8 mouse cellular contexts compared by ENCODE assay signal in the genomic region with DNA sequence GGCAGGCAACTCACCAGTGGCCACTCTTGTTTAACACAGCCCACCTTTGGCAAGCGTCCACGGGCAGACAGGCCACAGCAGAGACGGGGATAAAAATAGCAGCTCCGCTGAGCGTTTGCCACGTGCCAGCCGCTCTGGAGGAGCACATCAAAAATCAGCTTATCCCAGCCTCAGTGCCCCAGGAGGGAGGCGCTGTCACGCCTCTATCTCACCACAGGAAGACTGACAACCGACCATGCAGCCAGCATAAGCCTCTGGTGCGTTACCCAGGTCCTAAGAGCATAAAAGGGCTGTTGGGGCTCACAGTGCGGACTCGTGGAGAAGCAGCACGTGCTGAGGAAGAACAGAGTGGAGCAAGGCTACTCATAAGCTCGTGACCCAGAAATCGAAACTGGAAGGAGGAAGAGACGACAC.
A peak's percentile ranks its signal among the peaks of the same experiment; 100 is the strongest.
DNase-seq lines count a peak whose midpoint lies in the region; ATAC-seq and TF ChIP-seq lines count a peak whose summit lies in the region.

No protein-coding gene starts in this region.

- no peak overlapping the region for H3K27ac ChIP-seq in kidney, adult 2 months (ENCODE audit: insufficient read depth, low read depth, low read length)
- no peak overlapping the region for H3K27ac ChIP-seq in thymus, adult 2 months (ENCODE audit: control insufficient read depth, insufficient read depth, low read length)
- no peak overlapping the region for H3K27ac ChIP-seq in heart, adult 2 months
- H3K27ac ChIP-seq in midbrain, postnatal 0 days (ENCODE audit: low read depth, low read length): no peak overlapping the region

- 27% methylated on average over 17 of the region's 17 CpGs for WGBS in kidney, adult 2 months
- WGBS in thymus, adult 2 months: 14% methylated on average over 17 of the region's 17 CpGs
- 11% methylated on average over 17 of the region's 17 CpGs for WGBS in heart, adult 2 months
- WGBS in midbrain, postnatal 0 days: 10% methylated on average over 17 of the region's 17 CpGs

- TF ChIP-seq EP300 in heart, adult 2 months (IDR thresholded peaks at IDR 0.05; ENCODE audit: insufficient read depth, low read depth, low read length): no peak

- ATAC-seq in midbrain, postnatal 0 days (ENCODE audit: low FRiP score): peak; percentile 25; the same call in 1 of the 2 replicates

- no peak for TF ChIP-seq CTCF in kidney, adult 2 months (conservative IDR thresholded peaks at IDR 0.05; ENCODE audit: insufficient read depth, insufficient read length, low read depth, low read length)
- no peak for TF ChIP-seq CTCF in thymus, adult 2 months (IDR thresholded peaks at IDR 0.05; ENCODE audit: borderline replicate concordance, control insufficient read depth, extremely low read depth, insufficient read depth, low read length, poor library complexity)
- no peak for TF ChIP-seq CTCF in heart, adult 2 months (IDR thresholded peaks at IDR 0.05)
- peak; percentile 25; the same call in 1 of the 2 replicates for TF ChIP-seq CTCF in midbrain, postnatal 0 days (IDR thresholded peaks at IDR 0.05)

- no peak overlapping the region for H3K9ac ChIP-seq in heart, adult 2 months (ENCODE audit: low read depth, low read length)
- H3K9ac ChIP-seq in midbrain, postnatal 0 days (replicated peaks; ENCODE audit: low read length, poor library complexity, severe bottlenecking): no peak overlapping the region

- no peak for TF ChIP-seq POLR2A in kidney, adult 2 months (IDR thresholded peaks at IDR 0.05; ENCODE audit: low read depth, low read length)
- no peak for TF ChIP-seq POLR2A in thymus, adult 2 months (IDR thresholded peaks at IDR 0.05; ENCODE audit: control insufficient read depth, extremely low read depth, insufficient read depth, low read length, poor library complexity)
- TF ChIP-seq POLR2A in heart, adult 2 months (IDR thresholded peaks at IDR 0.05; ENCODE audit: insufficient read depth, low read depth, low read length): no peak

- no peak overlapping the region for H3K4me2 ChIP-seq in midbrain, postnatal 0 days (ENCODE audit: low read depth, low read length, poor library complexity, severe bottlenecking)

- no peaks in the 10 kb centered on the region for H3K9me3 ChIP-seq in midbrain, postnatal 0 days (ENCODE audit: low read length)

- no peaks in the 10 kb centered on the region for H3K4me1 ChIP-seq in kidney, adult 2 months (ENCODE audit: control insufficient read depth, insufficient read depth, low read length)
- peaks cover 6% of the 10 kb centered on the region; the same call in 1 of the 2 replicates for H3K4me1 ChIP-seq in thymus, adult 2 months (replicated peaks; ENCODE audit: control insufficient read depth, insufficient read depth, low read length)
- H3K4me1 ChIP-seq in heart, adult 2 months (ENCODE audit: control insufficient read depth, insufficient read depth, low read length): peaks cover 3% of the 10 kb centered on the region; the same call in 1 of the 2 replicates
- H3K4me1 ChIP-seq in midbrain, postnatal 0 days (ENCODE audit: insufficient read depth, low read length): peaks cover 4% of the 10 kb centered on the region; the same call in 1 of the 2 replicates

- intact Hi-C loops in heart, adult 2 months (cut with DNase I): no loop called here

- H3K27me3 ChIP-seq in kidney, adult 2 months (replicated peaks; ENCODE audit: control insufficient read depth, insufficient read depth, low read length): no peaks in the 10 kb centered on the region
- no peaks in the 10 kb centered on the region for H3K27me3 ChIP-seq in thymus, adult 2 months (ENCODE audit: control insufficient read depth, insufficient read depth, low read length)
- H3K27me3 ChIP-seq in heart, adult 2 months (ENCODE audit: control insufficient read depth, insufficient read depth, low read length): no peaks in the 10 kb centered on the region
- H3K27me3 ChIP-seq in midbrain, postnatal 0 days (ENCODE audit: insufficient read depth, low read length): no peaks in the 10 kb centered on the region

- DNase-seq in kidney, adult 2 months: peak; percentile 16
- no peak for DNase-seq in kidney, adult 18-20 months
- peak; percentile 8 for DNase-seq in thymus, adult 2 months
- no peak for DNase-seq in thymus, postnatal 14 days
- peak; percentile 49 to 65 for DNase-seq in heart, adult 2 months
- peak; percentile 59 for DNase-seq in midbrain, postnatal 0 days (ENCODE audit: low spot score)
- DNase-seq in testis, postnatal 14 days (ENCODE audit: low spot score): no peak
- no peak for DNase-seq in ovary, postnatal 14 days (ENCODE audit: low spot score)

- no peak overlapping the region for H3K4me3 ChIP-seq in kidney, adult 2 months (ENCODE audit: insufficient read depth, low read depth, low read length)
- peak overlapping the region; percentile 10 for H3K4me3 ChIP-seq in thymus, adult 2 months (ENCODE audit: control insufficient read depth, insufficient read depth, low read length)
- no peak overlapping the region for H3K4me3 ChIP-seq in heart, adult 2 months
- H3K4me3 ChIP-seq in midbrain, postnatal 0 days (ENCODE audit: low read depth, low read length): no peak overlapping the region

- no peaks in the 10 kb centered on the region for H3K36me3 ChIP-seq in kidney, adult 2 months (ENCODE audit: control insufficient read depth, insufficient read depth, low read length)
- H3K36me3 ChIP-seq in thymus, adult 2 months (ENCODE audit: control insufficient read depth, insufficient read depth, low read length): no peaks in the 10 kb centered on the region
- no peaks in the 10 kb centered on the region for H3K36me3 ChIP-seq in heart, adult 2 months (ENCODE audit: control insufficient read depth, insufficient read depth, low read length)
- no peaks in the 10 kb centered on the region for H3K36me3 ChIP-seq in midbrain, postnatal 0 days (ENCODE audit: insufficient read depth, low read length)

- no peaks in the 10 kb centered on the region for H3K79me2 ChIP-seq in heart, adult 2 months (replicated peaks; ENCODE audit: control insufficient read depth, insufficient read depth, low read length)

Comparison
In these comparisons a context has a peak if more than half of its experiments do, and no peak if none do; other contexts are left out.
1. DNase-seq: peak in kidney, adult 2 months (single experiment), thymus, adult 2 months (single experiment), heart, adult 2 months (2 of 2) and midbrain, postnatal 0 days (single experiment); none in kidney, adult 18-20 months (single experiment), thymus, postnatal 14 days (single experiment), testis, postnatal 14 days (single experiment) and ovary, postnatal 14 days (single experiment).